Mouse (Mus musculus) urinary bladder, postnatal 36 days (tissue): ENCODE data around the gene Nckap1l.
A peak's percentile ranks its signal among the peaks of the same experiment; 100 is the strongest.

Experiments used
- DNase-seq, 2 experiments: peaks; one replicate each; pipeline ENCODE4 v3.0.0; 2022; ENCODE audit warnings: low spot score in 2 of 2, mixed read lengths in 1 of 2

Nckap1l gene

DNA sequence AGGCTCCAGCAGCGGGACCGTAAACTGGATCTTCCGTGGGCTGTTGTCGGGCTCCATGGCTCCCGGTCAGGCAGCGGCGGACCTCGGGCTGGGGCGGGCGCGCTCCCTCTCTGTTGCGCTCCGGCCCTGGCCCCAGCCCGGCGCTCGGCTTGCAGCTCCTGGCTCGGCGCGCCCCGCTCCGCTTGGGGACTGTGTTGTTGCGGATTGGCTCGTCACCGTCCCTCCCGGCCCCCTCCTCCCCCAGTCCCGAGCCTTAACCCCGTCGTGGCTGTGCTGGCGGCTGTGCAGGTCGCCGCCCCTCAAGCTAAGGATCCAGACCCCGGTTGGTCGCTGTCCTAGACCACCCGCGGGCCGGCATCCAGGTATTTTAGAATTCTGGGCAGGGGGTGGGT is 84.2 kb downstream of the Nckap1l start, which contains the start of gene Ppp1r1a:
TSS of gene Ppp1r1a (minus strand) at position 182 of the 392 bp plus-strand sequence.
- DNase-seq, result peak in 1 of 2 experiments; percentile 53

DNA sequence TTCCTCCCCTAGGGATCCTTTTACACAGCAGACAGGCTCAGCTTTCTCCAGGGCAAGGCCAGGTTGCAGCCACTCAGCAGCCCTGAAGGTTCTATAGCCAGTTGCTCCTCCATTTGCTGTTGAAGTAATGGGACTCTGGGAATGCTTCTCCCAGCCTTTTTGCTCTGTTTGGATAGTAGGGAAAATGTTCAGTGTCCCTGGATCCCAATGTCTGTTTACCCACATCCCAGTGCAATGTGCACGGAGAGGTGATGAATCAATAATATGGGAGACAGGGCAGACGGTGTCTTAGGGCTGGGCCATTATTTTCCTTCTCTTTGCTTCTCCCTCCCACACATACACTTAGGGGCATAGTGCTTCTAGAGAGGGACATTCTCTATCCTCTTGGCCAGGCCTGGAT is 85.7 kb downstream of the Nckap1l start:
- DNase-seq, result no peak

DNA sequence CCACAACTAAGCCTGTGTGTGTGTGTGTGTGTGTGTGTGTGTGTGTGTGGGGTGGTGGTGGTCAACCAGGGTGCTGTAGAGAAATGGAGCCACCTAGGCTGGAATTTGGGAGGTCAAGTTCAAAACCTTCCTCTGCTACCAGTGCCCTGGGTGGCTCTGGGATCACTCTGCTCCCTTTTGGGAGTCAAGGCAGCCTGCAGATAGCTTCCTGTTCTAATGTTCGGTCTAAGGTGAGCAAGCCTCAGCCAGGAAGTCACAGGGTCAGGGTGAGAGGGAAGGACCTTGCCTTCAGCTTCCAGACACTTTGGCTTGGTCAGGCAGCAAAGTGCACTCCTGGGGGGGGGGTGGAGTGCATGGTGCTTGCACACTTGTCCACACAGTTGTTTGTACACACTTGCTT is 87.1 kb downstream of the Nckap1l start:
- DNase-seq, result no peak

DNA sequence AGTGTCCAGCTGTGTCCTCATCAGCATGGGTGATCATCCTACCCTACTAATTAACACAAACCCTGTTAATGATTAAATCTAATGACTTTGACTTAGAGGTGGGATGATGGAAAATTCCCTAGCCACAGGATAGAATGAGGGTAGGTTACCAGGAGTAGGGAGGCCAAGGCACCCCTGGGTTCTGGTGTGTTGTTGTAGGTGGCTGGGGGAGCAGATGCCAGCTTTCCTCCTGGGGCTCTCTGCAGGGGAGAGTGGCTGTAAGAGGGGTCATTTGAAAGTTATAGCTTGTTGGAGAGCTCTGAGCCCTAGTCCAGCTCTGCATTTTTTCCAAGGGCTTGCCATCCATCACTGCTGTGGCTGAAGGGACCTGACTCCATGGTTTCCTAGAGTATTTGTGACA is 88.9 kb downstream of the Nckap1l start:
- DNase-seq, result no peak

DNA sequence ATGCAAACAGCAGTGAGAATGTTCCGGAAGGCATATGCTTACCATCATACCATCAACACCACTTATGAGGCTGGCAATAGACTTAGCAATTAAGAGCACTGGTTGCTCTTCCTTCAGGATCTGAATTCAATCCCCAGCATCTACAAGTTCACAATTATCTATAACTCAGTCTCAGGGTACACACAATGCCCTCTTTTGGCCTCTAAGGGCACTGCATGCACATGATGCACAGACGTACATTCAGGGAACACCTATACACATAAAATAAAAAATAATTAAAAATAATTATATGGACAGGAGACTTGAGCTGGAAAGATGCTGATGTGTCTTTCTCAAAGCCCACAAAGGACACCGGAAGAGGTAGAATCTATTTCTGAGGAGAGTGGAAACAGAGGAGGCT is 94.4 kb downstream of the Nckap1l start:
- DNase-seq, result no peak
